Mouse (Mus musculus): ENCODE results near the gene Stab1. TPM values are rescaled to one million over a fixed set of nuclear protein-coding genes. Genes with fewer than 3 reads are reported as not detected.

Stab1 gene
- polyA plus RNA-seq, 1 experiment from 2014 or later: 18.5 TPM

DNA sequence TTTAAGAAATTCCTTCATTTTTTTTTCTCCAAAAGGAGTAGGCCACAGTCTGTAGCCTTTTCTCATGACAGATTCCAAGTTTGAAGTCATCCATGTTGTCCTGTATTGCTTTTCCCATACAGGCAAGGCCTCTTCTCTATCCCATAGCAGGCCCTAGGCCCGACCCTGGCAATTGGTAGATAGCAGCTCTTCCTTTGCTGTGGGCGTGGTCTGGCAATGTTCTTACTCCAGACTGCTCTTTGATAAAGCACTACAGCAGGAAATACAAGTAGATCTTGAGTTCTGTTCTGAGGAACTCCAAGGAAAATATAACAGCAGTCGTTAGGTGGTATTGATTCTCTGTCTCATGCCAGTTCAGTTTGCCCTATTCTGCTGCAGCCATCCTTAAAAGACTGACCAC lies 57.8 kb downstream of the Stab1 start:
- ATAC-seq (ENCODE audit: low read depth): peak; percentile 96

DNA sequence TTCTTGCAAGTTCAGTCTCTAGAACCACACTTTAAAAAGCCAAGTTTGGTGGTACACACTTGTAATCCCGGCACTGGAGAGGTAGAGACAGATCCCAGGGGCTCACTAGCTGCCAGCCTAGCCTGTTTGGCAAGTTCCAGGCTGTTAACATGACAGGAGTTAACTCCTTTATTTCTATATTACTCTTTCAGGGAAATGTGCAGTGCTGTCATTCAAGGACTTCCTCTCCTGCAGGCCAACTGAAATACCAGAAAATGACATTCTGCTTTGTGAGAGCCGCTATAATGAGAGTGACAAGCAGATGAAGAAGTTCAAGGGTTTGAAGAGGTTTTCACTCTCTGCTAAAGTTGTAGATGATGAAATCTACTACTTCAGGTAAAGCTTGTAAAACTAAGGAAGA lies 63.3 kb downstream of the Stab1 start:
- 87% methylated on average over 2 of the region's 2 CpGs for WGBS (ENCODE audit: insufficient replicate concordance)
- peaks cover 12% of the 10 kb centered on the region for H3K4me1 ChIP-seq (replicated peaks)
- no peak for ATAC-seq (ENCODE audit: low read depth)

More for the DNA sequence above, 57.8 kb downstream of the Stab1 start:
- peak; percentile 69 for DNase-seq
- H3K27ac ChIP-seq: peak overlapping the region; percentile 50
- H3K27me3 ChIP-seq: no peaks in the 10 kb centered on the region
- 21% methylated on average over 3 of the region's 3 CpGs for WGBS (ENCODE audit: insufficient replicate concordance)
- 0 out of 2 replicates have a peak overlapping the region, but pooled peaks have one; percentile 4 for H3K4me2 ChIP-seq
- peaks cover 90% of the 10 kb centered on the region for H3K36me3 ChIP-seq
- H3K9ac ChIP-seq: peak overlapping the region; percentile 17; the same call in 1 of the 2 replicates
- peaks cover 46% of the 10 kb centered on the region for H3K4me1 ChIP-seq (replicated peaks)
- H3K4me3 ChIP-seq (replicated peaks): no peak overlapping the region
- H3K9me3 ChIP-seq (replicated peaks): no peaks in the 10 kb centered on the region

DNA sequence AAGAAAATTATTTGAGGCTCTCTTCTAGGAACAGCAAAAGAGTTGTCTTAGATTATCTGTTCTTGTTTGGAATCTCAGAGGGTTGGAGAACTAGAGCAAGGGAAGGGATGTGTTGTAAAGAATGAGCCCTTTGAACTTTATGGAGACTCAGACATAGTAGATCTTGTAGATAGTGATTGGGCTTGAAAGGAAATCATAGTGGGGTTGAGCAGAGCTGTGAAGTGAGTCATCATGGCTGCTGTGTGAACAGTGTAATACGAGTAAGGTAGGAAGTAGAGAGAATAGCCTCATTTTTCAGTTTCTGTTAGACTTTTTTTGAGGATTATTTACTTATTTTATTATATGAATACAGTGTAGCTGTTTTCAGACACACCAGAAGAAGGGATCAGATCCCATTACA lies 78.5 kb downstream of the Stab1 start:
- WGBS (ENCODE audit: insufficient replicate concordance): 73% methylated on average over 1 of the region's 1 CpGs

More for the DNA sequence above, 63.3 kb downstream of the Stab1 start:
- peaks cover 69% of the 10 kb centered on the region for H3K36me3 ChIP-seq
- no peak overlapping the region for H3K4me2 ChIP-seq
- H3K27ac ChIP-seq: no peak overlapping the region
- H3K27me3 ChIP-seq: no peaks in the 10 kb centered on the region
- no peak overlapping the region for H3K9ac ChIP-seq
- DNase-seq: no peak
- H3K4me3 ChIP-seq (replicated peaks): no peak overlapping the region
- no peaks in the 10 kb centered on the region for H3K9me3 ChIP-seq (replicated peaks)

More for the DNA sequence above, 78.5 kb downstream of the Stab1 start:
- Histone ChIP-seq H3K36me3 (peaks cover 84% of the 10 kb centered on the region), H3K9me3 (replicated peaks) (no peaks in the 10 kb centered on the region), H3K27me3 (no peaks in the 10 kb centered on the region), H3K9ac (no peak overlapping the region), H3K4me1 (replicated peaks) (peaks cover 19% of the 10 kb centered on the region), H3K4me3 (replicated peaks) (no peak overlapping the region), H3K27ac (no peak overlapping the region), H3K4me2 (no peak overlapping the region)
- ATAC-seq (ENCODE audit: low read depth): no peak
- DNase-seq: no peak

Other genes starting within 250 kb of the Stab1 start
- 114 and 122 TPM in 2 replicates for gene Itih3, start 244.9 kb downstream of the Stab1 start, polyA plus RNA-seq (2015; fragmentation: Nextera tagmentation; extraction: Ambion mirVana)
- 22.4 and 27.1 TPM in 2 replicates for gene Itih1, start 225.4 kb downstream of the Stab1 start, polyA plus RNA-seq (2015; fragmentation: Nextera tagmentation; extraction: Ambion mirVana)
- gene Nek4, start 217.3 kb downstream of the Stab1 start, polyA plus RNA-seq (2015; fragmentation: Nextera tagmentation; extraction: Ambion mirVana): 5.6 and 6.7 TPM in 2 replicates
- gene Glt8d1, start 167.2 kb downstream of the Stab1 start, polyA plus RNA-seq (2015; fragmentation: Nextera tagmentation; extraction: Ambion mirVana): 20.3 and 21.5 TPM in 2 replicates
- 306 and 325 TPM in 2 replicates for gene Spcs1, start 167.0 kb downstream of the Stab1 start, polyA plus RNA-seq (2015; fragmentation: Nextera tagmentation; extraction: Ambion mirVana)
- 65.7 and 72.4 TPM in 2 replicates for gene Pbrm1, start 149.5 kb downstream of the Stab1 start, polyA plus RNA-seq (2015; fragmentation: Nextera tagmentation; extraction: Ambion mirVana)
- gene Gnl3, start 149.5 kb downstream of the Stab1 start, polyA plus RNA-seq (2015; fragmentation: Nextera tagmentation; extraction: Ambion mirVana): 133 and 159 TPM in 2 replicates
- 81.6 and 90.8 TPM in 2 replicates for gene Smim4, start 39.7 kb downstream of the Stab1 start, polyA plus RNA-seq (2015; fragmentation: Nextera tagmentation; extraction: Ambion mirVana)
- 174 and 196 TPM in 2 replicates for gene Nt5dc2, start 37.6 kb downstream of the Stab1 start, polyA plus RNA-seq (2015; fragmentation: Nextera tagmentation; extraction: Ambion mirVana)
- 21.1 and 25.3 TPM in 2 replicates for gene Tnnc1, start 39.7 kb upstream of the Stab1 start, polyA plus RNA-seq (2015; fragmentation: Nextera tagmentation; extraction: Ambion mirVana)
- 77.9 and 84.9 TPM in 2 replicates for gene Nisch, start 48.3 kb upstream of the Stab1 start, polyA plus RNA-seq (2015; fragmentation: Nextera tagmentation; extraction: Ambion mirVana)
- 0.02 and 0.05 TPM in 2 replicates for gene Sema3g, start 49.2 kb upstream of the Stab1 start, polyA plus RNA-seq (2015; fragmentation: Nextera tagmentation; extraction: Ambion mirVana)
- gene Phf7, start 82.7 kb upstream of the Stab1 start, polyA plus RNA-seq (2015; fragmentation: Nextera tagmentation; extraction: Ambion mirVana): 8.4 and 8.6 TPM in 2 replicates
- 39.5 and 44.2 TPM in 2 replicates for gene Bap1, start 82.8 kb upstream of the Stab1 start, polyA plus RNA-seq (2015; fragmentation: Nextera tagmentation; extraction: Ambion mirVana)
- 0.15 and 0.28 TPM in 2 replicates for gene Dnah1, start 155.3 kb upstream of the Stab1 start, polyA plus RNA-seq (2015; fragmentation: Nextera tagmentation; extraction: Ambion mirVana)
- 18.1 and 21.9 TPM in 2 replicates for gene Capn7, start 168.0 kb upstream of the Stab1 start, polyA plus RNA-seq (2015; fragmentation: Nextera tagmentation; extraction: Ambion mirVana)